Mouse (Mus musculus) cerebellum, postnatal 25 days (tissue): Measurements from ENCODE around the gene Oas1c.
A peak's percentile ranks its signal among the peaks of the same experiment; 100 is the strongest.

Experiments used
- DNase-seq, 2 experiments: peaks; one replicate each; pipeline ENCODE4 v3.0.0; 2021; ENCODE audit warnings: mixed read lengths in 2 of 2

Oas1c gene

GRCm38 (mm10) chr5:120779922-120780321 is 32.4 kb downstream of the Oas1c start:
- no peak for DNase-seq

- DNase-seq = no peak
Observed at GRCm38 (mm10) chr5:120778941-120779340, 33.4 kb downstream of the Oas1c start.

GRCm38 (mm10) chr5:120777478-120777877 is 34.8 kb downstream of the Oas1c start, which contains the start of gene Oas3:
TSS of gene Oas3 (minus strand) at chr5:120777661.
- DNase-seq = no peak

- DNase-seq = no peak
Observed at GRCm38 (mm10) chr5:120776801-120777200, 35.5 kb downstream of the Oas1c start.

- DNase-seq = no peak
Observed at GRCm38 (mm10) chr5:120775287-120775985, 36.9 kb downstream of the Oas1c start.

GRCm38 (mm10) chr5:120769396-120769795 is 42.9 kb downstream of the Oas1c start:
- no peak for DNase-seq

- DNase-seq = no peak
Observed at GRCm38 (mm10) chr5:120765010-120765409, 47.3 kb downstream of the Oas1c start.

- peak in 1 of 2 experiments; percentile 16 for DNase-seq
Observed at GRCm38 (mm10) chr5:120761901-120762300, 50.4 kb downstream of the Oas1c start.

- DNase-seq = no peak
Observed at GRCm38 (mm10) chr5:120754215-120754614, 58.1 kb downstream of the Oas1c start.

GRCm38 (mm10) chr5:120752786-120753185 is 59.5 kb downstream of the Oas1c start:
- DNase-seq = no peak

GRCm38 (mm10) chr5:120751206-120751605 is 61.1 kb downstream of the Oas1c start:
- DNase-seq = no peak
